Mouse (Mus musculus) heart, postnatal 4 days (tissue): Measurements from ENCODE around the gene Gh. TPM values are rescaled to one million over a fixed set of nuclear protein-coding genes. Genes with fewer than 3 reads are reported as not detected.
A peak's percentile ranks its signal among the peaks of the same experiment; 100 is the strongest.
"Not testable (repeated sequence)": the region's sequence is repeated elsewhere in the genome, so short reads cannot be mapped to it uniquely, and the experiment has no call there.

Experiments used
- DNase-seq: peaks from one replicate; pipeline ENCODE4 v3.0.0; 2021
- total RNA-seq, 2 experiments: library from RNA; stranded (reverse); gene quantifications; 2 replicates each; pipeline ENCODE4 v1.2.3; 2021

Gh gene
- not detected for total RNA-seq

- DNase-seq = no peak
These were observed at the start of gene Gh for GRCm38 (mm10) chr11:106301765-106302164. Gene Gh (minus strand): TSS chr11:106301865.

GRCm38 (mm10) chr11:106351253-106351652, 49.6 kb upstream of the Gh start:
- no peak for DNase-seq

GRCm38 (mm10) chr11:106350853-106351252, 49.2 kb upstream of the Gh start:
- no peak for DNase-seq

GRCm38 (mm10) chr11:106349772-106350171, 48.1 kb upstream of the Gh start:
- no peak for DNase-seq

- DNase-seq = no peak
These were observed 43.2 kb upstream of the Gh start for GRCm38 (mm10) chr11:106344910-106345309.

GRCm38 (mm10) chr11:106340990-106341520, 39.4 kb upstream of the Gh start:
- DNase-seq = no peak

- DNase-seq = not testable (repeated sequence)
These were observed 37.7 kb upstream of the Gh start for GRCm38 (mm10) chr11:106339323-106339722.

GRCm38 (mm10) chr11:106338870-106339269, 37.2 kb upstream of the Gh start:
- no peak for DNase-seq

- DNase-seq = no peak
These were observed 36.4 kb upstream of the Gh start for GRCm38 (mm10) chr11:106338029-106338428.

- DNase-seq = no peak
These were observed 32.4 kb upstream of the Gh start for GRCm38 (mm10) chr11:106334066-106334465.

- peak; percentile 55 for DNase-seq
These were observed 30.8 kb upstream of the Gh start for GRCm38 (mm10) chr11:106332458-106332857.

- DNase-seq = peak; percentile 55
These were observed 28.0 kb upstream of the Gh start for GRCm38 (mm10) chr11:106329682-106330081.

GRCm38 (mm10) chr11:106329128-106329527, 27.5 kb upstream of the Gh start:
- peak; percentile 30 for DNase-seq

GRCm38 (mm10) chr11:106328521-106328920, 26.9 kb upstream of the Gh start:
- DNase-seq = peak; percentile 25

GRCm38 (mm10) chr11:106326475-106326874, 24.8 kb upstream of the Gh start:
- DNase-seq = no peak

- peak; percentile 80 for DNase-seq
These were observed 24.0 kb upstream of the Gh start for GRCm38 (mm10) chr11:106325566-106326206.

- no peak for DNase-seq
These were observed 23.2 kb upstream of the Gh start for GRCm38 (mm10) chr11:106324858-106325257.

- DNase-seq = no peak
These were observed 17.0 kb upstream of the Gh start for GRCm38 (mm10) chr11:106318406-106319366.

GRCm38 (mm10) chr11:106317801-106318200, 16.1 kb upstream of the Gh start:
- DNase-seq = no peak

GRCm38 (mm10) chr11:106316416-106316815, 14.8 kb upstream of the Gh start:
- no peak for DNase-seq

- no peak for DNase-seq
These were observed 12.7 kb upstream of the Gh start, which contains the start of gene Cd79b for GRCm38 (mm10) chr11:106314333-106314812. Gene Cd79b (minus strand): TSS chr11:106314762.

- no peak for DNase-seq
These were observed 11.9 kb upstream of the Gh start for GRCm38 (mm10) chr11:106313533-106313932.

GRCm38 (mm10) chr11:106310123-106310522, 8.5 kb upstream of the Gh start:
- no peak for DNase-seq
